Mouse (Mus musculus) induced T-regulatory cell, adult 2 months (primary cell): ENCODE data around the gene Zkscan1.

Source experiments
- DNase-seq: peaks from one replicate; pipeline ENCODE4 v3.0.0-alpha.2; 2012; ENCODE audit warnings: low read depth

Gene Zkscan1

DNA sequence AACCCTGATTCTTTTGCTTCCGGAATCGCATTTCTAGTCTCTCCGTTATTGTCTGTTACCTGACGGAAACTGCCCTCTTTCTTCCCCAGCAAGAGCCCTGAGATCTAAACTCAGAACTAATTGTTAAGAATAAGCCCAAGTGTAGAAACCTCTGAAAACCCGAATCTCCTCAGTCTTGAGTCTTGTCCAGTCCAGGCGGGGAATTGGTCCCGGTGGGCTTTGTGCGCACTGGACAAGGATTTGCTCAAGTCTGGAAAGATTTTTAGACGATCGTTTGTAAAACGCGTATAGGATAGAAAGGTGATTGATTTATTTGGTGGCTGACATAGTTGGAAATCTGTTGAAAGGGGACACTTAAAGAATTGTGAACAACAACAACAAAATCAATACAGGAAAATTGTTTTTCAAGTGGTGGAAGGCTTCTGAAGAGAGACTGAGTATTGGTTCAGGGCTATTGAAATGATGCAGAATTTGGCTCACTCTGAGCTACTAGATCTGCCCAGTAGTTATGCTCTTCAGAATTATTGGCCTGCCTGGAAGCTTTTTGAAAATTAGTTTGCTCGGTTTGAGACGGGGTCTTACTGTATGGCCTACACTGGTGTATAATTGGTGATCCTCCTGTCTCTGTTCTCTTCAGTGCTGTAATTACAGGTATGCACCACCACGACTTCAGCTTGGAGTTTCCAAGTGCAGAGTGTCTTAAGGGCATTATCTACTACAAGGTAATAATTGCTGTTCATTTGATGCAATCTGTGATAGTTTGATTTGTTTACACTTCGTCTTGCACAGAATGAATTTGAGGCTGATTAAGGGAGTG is 32.5 kb downstream of the Zkscan1 start:
- peak; percentile 53 for DNase-seq

DNA sequence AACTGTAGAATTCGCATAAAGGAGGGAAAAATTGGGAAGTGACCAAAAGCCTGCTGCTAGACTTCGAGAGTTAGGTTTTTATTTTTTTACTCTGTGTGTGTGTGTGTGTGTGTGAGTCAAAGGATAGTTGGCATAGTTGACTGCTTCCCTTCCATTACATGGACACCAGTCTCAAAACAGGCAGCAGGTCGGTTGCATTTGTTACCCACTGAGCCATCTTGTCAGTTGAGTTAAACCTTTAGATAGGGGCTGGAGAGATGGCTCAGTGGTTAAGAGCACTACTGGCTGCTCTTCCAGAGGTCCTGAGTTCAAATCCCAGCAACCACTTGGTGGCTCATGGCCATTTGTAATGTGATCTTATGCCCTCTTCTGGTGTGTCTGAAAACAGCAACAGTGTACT is 33.2 kb downstream of the Zkscan1 start:
- DNase-seq = no peak

DNA sequence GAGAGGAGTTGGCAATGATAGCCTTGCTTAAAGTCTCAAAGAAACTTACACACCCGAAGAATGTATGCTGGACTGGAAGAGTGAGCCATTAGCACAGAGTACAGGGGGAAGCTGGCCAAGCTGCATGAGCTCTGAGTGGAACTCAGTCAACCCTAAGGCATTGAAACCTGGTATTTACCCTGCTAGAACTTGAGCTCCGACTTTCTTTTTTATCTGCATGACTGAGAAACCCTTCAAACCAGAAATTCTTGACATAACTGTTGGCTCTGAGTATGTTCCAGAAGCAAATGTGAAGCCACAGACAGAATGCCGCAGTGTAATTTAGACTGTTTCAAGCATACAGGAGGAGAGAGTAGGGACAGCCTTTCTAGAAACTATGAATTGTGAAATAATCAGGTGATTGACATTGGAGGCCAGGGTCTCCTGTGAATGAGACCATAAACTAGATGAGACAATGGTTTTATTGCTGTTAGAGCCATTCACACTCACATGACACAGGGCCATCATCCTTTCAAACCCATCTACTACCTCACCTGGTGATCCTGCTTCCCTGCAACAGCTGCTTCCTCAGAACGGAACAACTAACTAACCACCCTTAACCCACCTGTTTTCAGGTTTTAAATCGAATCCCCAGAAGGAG is 47.7 kb downstream of the Zkscan1 start:
- no peak for DNase-seq

DNA sequence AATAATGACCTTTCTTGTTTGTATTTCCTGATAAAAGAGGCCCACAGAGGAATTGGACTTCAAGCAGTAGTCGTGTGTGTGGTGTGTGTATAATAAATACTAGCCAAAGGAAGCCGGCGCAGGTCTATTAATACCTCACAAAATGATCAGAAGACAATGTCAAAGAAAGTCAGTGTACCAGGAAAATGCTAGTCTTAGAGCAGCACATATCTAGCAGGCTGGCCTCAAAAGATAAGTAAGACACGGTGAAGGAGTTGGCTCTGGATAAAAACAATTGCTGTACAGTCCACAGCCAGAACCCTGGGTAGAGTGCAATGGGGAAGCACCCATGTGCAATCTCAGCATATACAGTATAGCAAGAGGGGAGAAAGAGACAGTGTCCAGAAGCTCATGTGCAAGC is 52.4 kb downstream of the Zkscan1 start:
- DNase-seq = no peak

DNA sequence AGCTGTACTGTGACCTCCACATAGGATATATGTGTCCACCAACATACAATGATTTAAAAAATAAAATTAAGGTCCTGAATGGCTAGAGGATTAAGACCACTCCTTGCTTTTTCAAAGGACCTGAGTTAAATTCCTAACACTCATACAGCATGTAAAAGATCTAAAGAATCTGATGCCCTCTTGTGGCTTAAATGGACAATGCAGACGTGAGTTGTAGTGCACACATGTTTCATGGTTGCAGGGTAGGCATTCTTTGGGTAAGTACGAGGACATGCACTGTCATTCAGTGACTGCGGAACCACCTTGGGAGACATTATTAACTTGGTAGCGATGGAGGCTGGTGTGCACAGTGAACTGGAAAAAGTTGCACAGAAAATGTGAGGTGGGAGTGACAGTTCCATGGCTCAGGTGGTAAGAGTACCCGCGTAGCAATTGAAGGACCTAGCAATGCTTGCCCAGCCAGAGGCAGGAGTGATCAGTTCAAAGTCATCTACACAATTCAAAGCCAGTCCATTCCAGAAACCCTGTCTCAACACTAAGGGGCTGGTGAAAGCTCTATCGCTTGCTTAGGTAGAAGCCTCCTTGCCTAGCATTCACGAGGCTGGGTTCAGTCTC is 53.2 kb downstream of the Zkscan1 start:
- DNase-seq = peak; percentile 77

DNA sequence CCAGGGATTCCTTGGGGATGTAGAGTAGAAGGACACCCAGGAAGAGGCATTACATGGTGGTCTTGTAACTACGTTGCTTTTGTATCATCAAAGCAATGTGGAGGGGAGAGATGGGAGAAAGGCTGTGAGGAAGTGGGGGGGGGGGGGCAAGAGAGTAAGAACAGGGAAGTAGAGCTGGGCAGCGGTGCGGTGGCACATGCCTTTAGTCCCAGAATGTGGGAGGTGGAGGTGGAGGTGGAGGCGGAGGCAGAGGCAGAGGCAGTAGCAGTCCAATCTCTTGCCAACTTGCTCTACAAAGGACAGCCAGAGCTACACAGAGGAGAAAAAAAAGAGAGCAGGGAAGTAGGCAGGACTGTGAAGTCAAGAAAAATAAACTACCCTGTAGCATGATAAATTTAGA is 53.7 kb downstream of the Zkscan1 start:
- DNase-seq = no peak

DNA sequence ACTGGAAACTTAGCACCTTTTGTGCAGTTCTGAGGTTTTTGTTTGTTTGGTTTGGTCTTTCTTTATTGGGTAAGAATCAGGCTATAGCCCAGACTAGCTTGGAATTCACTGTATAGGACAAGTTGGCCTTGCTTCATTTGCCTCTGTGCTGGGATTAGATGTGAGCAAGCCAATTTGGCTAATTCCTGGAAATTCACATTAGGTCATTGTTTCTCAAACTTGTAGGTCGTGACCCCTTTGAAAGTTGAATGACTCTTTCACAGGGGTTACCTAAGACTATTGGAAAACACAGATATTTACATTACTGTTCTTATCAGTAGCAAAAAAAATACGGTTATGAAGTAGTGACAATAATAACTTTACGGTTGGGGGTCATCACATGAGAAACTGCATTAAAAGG is 69.5 kb downstream of the Zkscan1 start:
- no peak for DNase-seq

DNA sequence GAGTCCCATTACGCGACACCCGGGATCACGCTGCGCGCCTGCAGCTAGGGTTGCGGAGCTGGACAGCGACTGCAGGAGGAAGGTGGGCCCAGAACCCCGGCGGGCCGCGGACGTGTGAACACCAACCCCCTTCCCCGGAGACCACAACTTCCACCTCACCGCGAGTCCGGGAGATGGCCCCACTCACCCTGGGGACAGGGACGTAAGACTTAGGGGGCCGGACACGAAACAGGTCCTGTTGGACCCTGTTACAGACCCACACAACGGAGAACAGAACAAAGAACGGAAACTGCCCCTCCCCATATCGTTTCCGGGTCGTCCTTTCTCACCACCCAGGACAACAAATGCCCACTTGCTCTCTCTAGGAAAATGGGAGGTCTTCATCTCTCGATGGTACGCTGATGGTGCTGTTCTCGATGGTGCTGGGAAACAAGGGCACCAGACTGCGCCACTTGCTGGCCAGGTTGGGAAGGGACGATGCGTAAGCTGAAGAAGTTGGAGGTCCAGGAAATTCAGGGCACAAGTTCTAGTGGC is 70.6 kb downstream of the Zkscan1 start, which contains the start of gene Zfp113:
Gene Zfp113 (minus strand): TSS at position 302 of the 534 bp plus-strand sequence.
- peak; percentile 93 for DNase-seq
